Mouse (Mus musculus) CH12.LX (cell line): ENCODE measurements around the gene Tsen34. TPM values are rescaled to one million over a fixed set of nuclear protein-coding genes. Genes with fewer than 3 reads are reported as not detected.
A peak's percentile ranks its signal among the peaks of the same experiment; 100 is the strongest.

Experiments used
- DNase-seq: peaks from one replicate; pipeline ENCODE4 v3.0.0-alpha.2; 2013; ENCODE audit errors: extremely low read depth
- H3K27ac ChIP-seq: 2 replicates; pipeline ENCODE4 v1.5.1; 2012; ENCODE audit warnings: low read depth, mild to moderate bottlenecking, control low read depth, moderate library complexity; ENCODE audit not compliant: insufficient read depth
- H3K27me3 ChIP-seq: replicated peaks from 2 replicates; pipeline ENCODE3; 2012; ENCODE audit warnings: inconsistent platforms
- H3K36me3 ChIP-seq, 2 experiments: replicated peaks in 1 of 2; 2 replicates each; pipeline versions ENCODE3 to v1.6.1; 2012; ENCODE audit warnings: inconsistent platforms in 1 of 2, low read length in 1 of 2, mild to moderate bottlenecking in 1 of 2, mixed read lengths in 1 of 2, moderate library complexity in 1 of 2; ENCODE audit not compliant: control insufficient read depth in 1 of 2, insufficient read depth in 1 of 2
- H3K4me1 ChIP-seq, 2 experiments: 2 replicates each; pipeline ENCODE4 v1.6.1; 2012; ENCODE audit warnings: inconsistent platforms in 1 of 2, moderate library complexity in 1 of 2; ENCODE audit not compliant: insufficient read depth in 2 of 2, control insufficient read depth in 1 of 2
- H3K4me2 ChIP-seq: 2 replicates; pipeline ENCODE4 v1.6.1; 2012; ENCODE audit warnings: low read depth, mild to moderate bottlenecking, control low read depth; ENCODE audit not compliant: poor library complexity, insufficient read depth, severe bottlenecking
- H3K4me3 ChIP-seq, 3 experiments: fragments of 150-350 bp in 1 of 3; sonication (generic) in 1 of 3; replicated peaks in 1 of 3; 2 replicates each; pipeline versions ENCODE3 to v1.5.1; 2011 to 2012; ENCODE audit warnings: low read depth in 2 of 3, low read length in 2 of 3, mild to moderate bottlenecking in 2 of 3, moderate library complexity in 2 of 3, control low read depth in 1 of 3, improper control_type of control experiment in 1 of 3, inconsistent platforms in 1 of 3, mixed read lengths in 1 of 3; ENCODE audit not compliant: poor library complexity in 1 of 3
- H3K79me2 ChIP-seq: replicated peaks from 2 replicates; pipeline ENCODE4 v1.6.1; 2012; ENCODE audit warnings: mild to moderate bottlenecking, moderate library complexity; ENCODE audit not compliant: control insufficient read depth, poor library complexity, insufficient read depth, severe bottlenecking; ENCODE audit errors: extremely low read depth
- H3K9ac ChIP-seq: 2 replicates; pipeline ENCODE4 v1.6.1; 2012; ENCODE audit warnings: low read depth, mild to moderate bottlenecking, control low read depth, moderate library complexity; ENCODE audit not compliant: insufficient read depth
- H3K9me3 ChIP-seq: replicated peaks from 2 replicates; pipeline ENCODE3; 2012; ENCODE audit warnings: low read length, inconsistent platforms, mixed read lengths
- BHLHE40 ChIP-seq: IDR thresholded peaks from 2 replicates; pipeline ENCODE4 v1.6.1; 2011; ENCODE audit warnings: mild to moderate bottlenecking, low read depth, low read length, improper control_type of control experiment
- CHD2 ChIP-seq: IDR thresholded peaks from 2 replicates; pipeline ENCODE4 v1.6.1; 2011; ENCODE audit warnings: low read length, improper control_type of control experiment
- CTCF ChIP-seq, 2 experiments: IDR thresholded peaks in 1 of 2; conservative IDR thresholded peaks in 1 of 2; 2 replicates each; pipeline ENCODE4 v1.5.1; 2011 to 2012; ENCODE audit warnings: low read depth in 2 of 2, low read length in 2 of 2, improper control_type of control experiment in 1 of 2, inconsistent platforms in 1 of 2, mild to moderate bottlenecking in 1 of 2, moderate library complexity in 1 of 2
- E2F4 ChIP-seq: IDR thresholded peaks from 2 replicates; pipeline ENCODE4 v1.6.1; 2011; ENCODE audit warnings: low read depth, low read length, improper control_type of control experiment; ENCODE audit not compliant: insufficient replicate concordance
- ELF1 ChIP-seq: IDR thresholded peaks from 2 replicates; pipeline ENCODE4 v1.6.1; 2014; ENCODE audit warnings: low read depth, mild to moderate bottlenecking, inconsistent platforms, low read length, improper control_type of control experiment
- ETS1 ChIP-seq: conservative IDR thresholded peaks from 2 replicates; pipeline ENCODE4 v1.6.1; 2012; ENCODE audit warnings: low read depth, mild to moderate bottlenecking, inconsistent platforms, low read length, improper control_type of control experiment, moderate library complexity
- GABPA ChIP-seq: IDR thresholded peaks from 2 replicates; pipeline ENCODE4 v1.6.1; 2012; ENCODE audit warnings: low read depth, low read length, improper control_type of control experiment, inconsistent platforms; ENCODE audit not compliant: insufficient replicate concordance
- HCFC1 ChIP-seq: IDR thresholded peaks from 2 replicates; pipeline ENCODE4 v1.6.1; 2012; ENCODE audit warnings: low read depth, mild to moderate bottlenecking, inconsistent platforms, low read length, improper control_type of control experiment
- IRF4 ChIP-seq: IDR thresholded peaks from 2 replicates; pipeline ENCODE4 v1.6.1; 2014; ENCODE audit warnings: low read depth, mild to moderate bottlenecking, inconsistent platforms, low read length, improper control_type of control experiment
- JUN ChIP-seq: IDR thresholded peaks from 2 replicates; pipeline ENCODE4 v1.6.1; 2011; ENCODE audit warnings: low read depth, mild to moderate bottlenecking, low read length, improper control_type of control experiment, moderate library complexity; ENCODE audit not compliant: insufficient read depth
- JUND ChIP-seq: conservative IDR thresholded peaks from 2 replicates; pipeline ENCODE4 v1.6.1; 2011; ENCODE audit warnings: low read depth, low read length, improper control_type of control experiment
- KAT2A ChIP-seq: IDR thresholded peaks from 2 replicates; pipeline ENCODE4 v1.6.1; 2012; ENCODE audit warnings: low read length, improper control_type of control experiment, inconsistent platforms; ENCODE audit not compliant: insufficient replicate concordance
- MAFK ChIP-seq: IDR thresholded peaks from 2 replicates; pipeline ENCODE4 v1.6.1; 2011; ENCODE audit warnings: low read length, improper control_type of control experiment; ENCODE audit not compliant: insufficient replicate concordance
- MAX ChIP-seq: IDR thresholded peaks from 2 replicates; pipeline ENCODE4 v1.6.1; 2011; ENCODE audit warnings: low read length, improper control_type of control experiment
- MAZ ChIP-seq: IDR thresholded peaks from 2 replicates; pipeline ENCODE4 v1.6.1; 2012; ENCODE audit warnings: low read depth, mild to moderate bottlenecking, inconsistent platforms, low read length, improper control_type of control experiment, moderate library complexity
- MEF2A ChIP-seq: IDR thresholded peaks from 2 replicates; pipeline ENCODE4 v1.6.1; 2014; ENCODE audit warnings: low read depth, mild to moderate bottlenecking, inconsistent platforms, low read length, improper control_type of control experiment, borderline replicate concordance
- MXI1 ChIP-seq: IDR thresholded peaks from 2 replicates; pipeline ENCODE4 v1.6.1; 2011; ENCODE audit warnings: mild to moderate bottlenecking, low read depth, low read length, improper control_type of control experiment
- MYC ChIP-seq: IDR thresholded peaks from 2 replicates; pipeline ENCODE4 v1.6.1; 2011; ENCODE audit warnings: low read depth, mild to moderate bottlenecking, improper control_type of control experiment, low read length
- NRF1 ChIP-seq: IDR thresholded peaks from 2 replicates; pipeline ENCODE4 v1.6.1; 2014; ENCODE audit warnings: low read depth, mild to moderate bottlenecking, inconsistent platforms, low read length, improper control_type of control experiment, moderate library complexity
- PAX5 ChIP-seq: IDR thresholded peaks from 2 replicates; pipeline ENCODE4 v1.6.1; 2012; ENCODE audit warnings: low read length, inconsistent platforms, mixed read lengths
- POLR2A ChIP-seq: IDR thresholded peaks from 2 replicates; pipeline ENCODE4 v1.6.1; 2011; ENCODE audit warnings: low read depth, mild to moderate bottlenecking, improper control_type of control experiment, low read length
- POLR2AphosphoS2 ChIP-seq: IDR thresholded peaks from 2 replicates; pipeline ENCODE4 v1.6.1; 2011; ENCODE audit warnings: low read depth, low read length, improper control_type of control experiment
- RAD21 ChIP-seq: IDR thresholded peaks from 2 replicates; pipeline ENCODE4 v1.6.1; 2011; ENCODE audit warnings: low read depth, mild to moderate bottlenecking, low read length, improper control_type of control experiment, moderate library complexity
- RCOR1 ChIP-seq: conservative IDR thresholded peaks from 2 replicates; pipeline ENCODE4 v1.6.1; 2012; ENCODE audit warnings: low read depth, mild to moderate bottlenecking, inconsistent platforms, low read length, improper control_type of control experiment
- SMC3 ChIP-seq: IDR thresholded peaks from 2 replicates; pipeline ENCODE4 v1.6.1; 2011; ENCODE audit warnings: low read depth, low read length, improper control_type of control experiment
- TBP ChIP-seq: conservative IDR thresholded peaks from 2 replicates; pipeline ENCODE4 v1.6.1; 2011; ENCODE audit warnings: low read depth, low read length, improper control_type of control experiment
- TCF12 ChIP-seq: IDR thresholded peaks from 2 replicates; pipeline ENCODE4 v1.6.1; 2014; ENCODE audit warnings: low read depth, mild to moderate bottlenecking, inconsistent platforms, low read length, improper control_type of control experiment
- UBTF ChIP-seq: IDR thresholded peaks from 2 replicates; pipeline ENCODE4 v1.6.1; 2012; ENCODE audit warnings: low read depth, mild to moderate bottlenecking, inconsistent platforms, low read length, improper control_type of control experiment, moderate library complexity
- USF2 ChIP-seq: conservative IDR thresholded peaks from 2 replicates; pipeline ENCODE4 v1.6.1; 2011; ENCODE audit warnings: low read depth, low read length, improper control_type of control experiment
- dilution Hi-C: fragments of 300-500 bp; cut with MboI; formaldehyde crosslinking; loops from 2 replicates; pipeline ENCODE4 v1.14.3; 2020; ENCODE audit warnings: low sequenced_read_pairs; ENCODE audit not compliant: extremely low pct_unique_long_range_greater_than_20kb, extremely low pct_ligation_motif_present
- in situ Hi-C: fragments of 300-500 bp; cut with MboI; formaldehyde crosslinking; loops from 3 replicates; pipeline ENCODE4 v1.14.3; 2019; ENCODE audit warnings: low sequenced_read_pairs, low pct_ligation_motif_present, low pct_unique_long_range_greater_than_20kb, mixed read lengths
- polyA plus RNA-seq: library from polyadenylated mRNA; unstranded; fragments of >175 nt; gene quantifications from 2 replicates; pipeline ENCODE4 v1.2.1, GENCODE M21; 2012; ENCODE audit warnings: low read depth; ENCODE audit not compliant: insufficient read length
- total RNA-seq, 2 experiments: library from RNA; depleted of rRNA; stranded (reverse); fragments of 300-350 nt in 1 of 2; fragments of >200 nt in 1 of 2; gene quantifications; 2 replicates each; pipeline ENCODE4 v1.2.3; 2012 to 2014

The Tsen34 gene
- total and polyA plus RNA-seq, 3 experiments: 23.1 to 40.2 (median 34.8) TPM

- Histone ChIP-seq H3K79me2 (peaks cover 13% of the 10 kb centered on the region), H3K27me3 (no peaks in the 10 kb centered on the region), H3K27ac (no peak overlapping the region), H3K4me2 (peak overlapping the region; percentile 85), H3K4me3 (peak overlapping the region; percentile 63 to 100 (median 77)), H3K36me3 (peaks cover 8 to 44% of the 10 kb centered on the region in 2 experiments), H3K9ac (peak overlapping the region; percentile 93), H3K9me3 (no peaks in the 10 kb centered on the region), H3K4me1 (peaks cover 0 to 23% of the 10 kb centered on the region in 2 experiments; a peak in 3 of 4 replicates)
- in situ Hi-C loops (no loop called here), dilution Hi-C loops (no loop called here)
- no peak for TF ChIP-seq PAX5
- no peak for TF ChIP-seq UBTF
- TF ChIP-seq POLR2A: no peak
- DNase-seq: peak; percentile 21
Measured at GRCm38 (mm10) chr7:3691919-3692318, 744 bp upstream of the Tsen34 start.

GRCm38 (mm10) chr7:3692987-3693808 lies 535 bp downstream of the Tsen34 start, which contains the start of gene Mboat7:
TSS of gene Mboat7 (minus strand) at chr7:3693523.
- dilution Hi-C loops (no loop called here), in situ Hi-C loops (no loop called here)
- H3K36me3 ChIP-seq: peaks cover 13 to 46% of the 10 kb centered on the region in 2 experiments
- TF ChIP-seq POLR2AphosphoS2: no peak
- no peak for TF ChIP-seq RAD21
- TF ChIP-seq MAZ: peak; percentile 14; the same call in 1 of the 2 replicates
- TF ChIP-seq TBP: peak; percentile 66; the same call in 1 of the 2 replicates
- TF ChIP-seq MEF2A: no peak; the same call in 1 of the 2 replicates
- peak; percentile 92 for TF ChIP-seq ELF1
- no peak for TF ChIP-seq IRF4
- TF ChIP-seq SMC3: no peak
- no peak for TF ChIP-seq RCOR1
- 0 out of 2 replicates have a peak, but pooled peaks have one; percentile 11 for TF ChIP-seq BHLHE40
- no peak for TF ChIP-seq CHD2
- no peak for TF ChIP-seq USF2
- no peak for TF ChIP-seq CTCF (conservative IDR thresholded peaks at IDR 0.05 in 1 of 2, IDR thresholded peaks at IDR 0.05 in 1 of 2; ENCODE audit: low read depth in 2 of 2, low read length in 2 of 2)
- no peak; the same call in 1 of the 2 replicates for TF ChIP-seq UBTF
- no peak for TF ChIP-seq E2F4
- TF ChIP-seq PAX5: no peak
- 0 out of 2 replicates have a peak, but pooled peaks have one; percentile 33 for TF ChIP-seq MAFK
- TF ChIP-seq ETS1: 0 out of 2 replicates have a peak, but pooled peaks have one; percentile 4
- TF ChIP-seq MAX: 0 out of 2 replicates have a peak, but pooled peaks have one; percentile 10
- TF ChIP-seq KAT2A: 0 out of 2 replicates have a peak, but pooled peaks have one; percentile 29
- TF ChIP-seq GABPA: no peak
- TF ChIP-seq HCFC1: peak; percentile 30; the same call in 1 of the 2 replicates
- TF ChIP-seq MXI1: peak; percentile 12; the same call in 1 of the 2 replicates
- TF ChIP-seq POLR2A: peak; percentile 92; the same call in 1 of the 2 replicates
- TF ChIP-seq MYC: peak; percentile 29; the same call in 1 of the 2 replicates
- no peak for TF ChIP-seq JUN
- TF ChIP-seq NRF1: peak; percentile 34; the same call in 1 of the 2 replicates
- peak; percentile 14 for TF ChIP-seq TCF12
- 0 out of 2 replicates have a peak, but pooled peaks have one; percentile 18 for TF ChIP-seq JUND

More at GRCm38 (mm10) chr7:3692987-3693808, 535 bp downstream of the Tsen34 start, which contains the start of gene Mboat7:
- DNase-seq: peak; percentile 97
- Histone ChIP-seq H3K4me3 (peak within 1 kb of the TSS; percentile 63 to 100 (median 77)), H3K9me3 (no peaks in the 10 kb centered on the region), H3K9ac (peak within 1 kb of the TSS; percentile 93), H3K4me2 (peak within 1 kb of the TSS; percentile 85), H3K27ac (peak within 1 kb of the TSS; percentile 89), H3K4me1 (peaks cover 0 to 33% of the 10 kb centered on the region in 2 experiments; a peak in 3 of 4 replicates), H3K79me2 (peaks cover 13% of the 10 kb centered on the region), H3K27me3 (no peaks in the 10 kb centered on the region)
